Mouse (Mus musculus): ENCODE data around the gene Arid5b.

The Arid5b gene

DNA sequence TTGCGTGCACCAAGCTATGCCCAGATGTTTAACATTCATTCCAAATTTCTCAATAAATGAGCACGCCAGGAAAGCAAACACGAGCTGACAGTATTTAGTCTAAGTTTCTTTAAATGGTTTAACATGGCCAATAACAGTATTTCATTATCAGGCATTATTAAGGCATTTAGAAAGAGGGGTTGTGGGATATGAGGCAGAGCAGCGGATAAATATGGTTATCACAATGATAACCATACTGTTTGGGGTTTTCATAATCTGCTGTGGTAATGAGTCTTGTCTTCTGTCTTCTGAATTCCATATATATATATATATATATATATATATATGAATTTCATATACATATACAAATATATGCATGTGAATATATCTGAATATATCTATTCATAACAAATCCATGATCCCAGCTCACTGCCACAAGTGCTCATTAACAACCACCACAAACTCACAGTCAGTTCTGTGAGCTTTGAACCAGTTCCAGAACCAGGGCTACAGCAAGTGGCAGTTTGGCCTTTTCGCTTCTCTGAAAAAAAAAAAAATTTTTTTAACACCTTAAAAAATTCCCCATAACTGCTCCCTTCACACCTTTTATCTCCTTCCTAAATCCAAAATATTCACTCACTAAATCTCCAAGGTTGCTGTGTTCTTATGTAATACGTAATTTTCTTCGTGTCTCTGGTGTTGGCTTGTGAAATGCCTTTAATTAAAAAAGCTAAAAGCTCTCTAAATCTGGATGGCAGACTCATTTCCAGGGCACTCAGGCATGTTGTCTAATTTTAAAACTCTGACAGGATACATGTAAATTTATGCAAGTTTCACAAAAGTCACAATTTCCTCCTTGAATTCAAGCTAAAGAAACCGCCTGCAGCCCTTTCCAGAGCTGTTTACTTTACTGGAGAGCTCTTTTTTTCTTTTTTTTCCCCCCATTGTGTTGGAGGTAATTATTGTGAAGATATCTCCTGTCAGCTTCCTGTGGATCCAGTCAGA is 113.5 kb downstream of the Arid5b start:
- DNase-seq (ENCODE audit: low spot score) = no peak

DNA sequence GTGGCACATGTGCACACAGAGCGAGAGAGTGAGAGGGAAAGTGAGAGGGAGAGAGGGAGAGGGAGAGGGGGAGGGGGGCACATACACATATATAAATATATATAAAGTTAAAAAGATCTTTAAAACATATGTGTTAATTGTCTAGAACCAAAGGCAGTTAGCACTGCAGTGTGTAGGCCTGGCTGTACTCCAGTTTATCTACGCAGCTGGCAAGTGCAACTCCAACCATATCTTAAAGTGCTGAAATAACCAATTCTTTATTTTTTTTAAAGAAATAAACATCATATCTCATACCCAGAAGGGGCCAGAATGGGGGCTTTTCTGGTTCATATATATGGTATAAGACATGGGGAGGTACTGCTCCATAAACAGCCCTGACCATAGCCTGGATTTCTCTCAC is 114.4 kb downstream of the Arid5b start:
- no peak for DNase-seq (ENCODE audit: low spot score)

DNA sequence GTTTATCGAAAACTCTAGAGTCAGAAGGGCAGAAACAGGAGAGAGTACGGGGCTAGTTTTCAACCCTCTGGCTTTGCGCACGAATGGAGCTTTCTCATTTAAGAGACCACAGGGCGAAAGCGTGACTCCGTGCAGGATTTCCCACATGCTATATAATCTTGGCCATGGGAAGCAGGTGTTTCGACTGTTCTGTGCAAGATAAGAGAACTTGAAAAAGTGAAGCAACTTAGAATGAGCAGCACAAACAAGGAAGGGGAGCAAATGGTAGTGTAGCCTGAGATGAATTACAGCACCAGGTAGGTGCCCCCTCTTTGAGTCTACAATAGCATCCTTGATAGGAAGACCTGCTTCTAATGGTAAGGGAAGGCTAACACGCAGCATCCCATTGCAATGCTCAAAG is 118.8 kb downstream of the Arid5b start:
- no peak for DNase-seq (ENCODE audit: low spot score)

- no peak for DNase-seq (ENCODE audit: low spot score)
Observed at GRCm38 (mm10) chr10:68158555-68158954, 120.0 kb downstream of the Arid5b start.

- no peak for DNase-seq (ENCODE audit: low spot score)
Observed at GRCm38 (mm10) chr10:68157511-68157910, 121.0 kb downstream of the Arid5b start.

DNA sequence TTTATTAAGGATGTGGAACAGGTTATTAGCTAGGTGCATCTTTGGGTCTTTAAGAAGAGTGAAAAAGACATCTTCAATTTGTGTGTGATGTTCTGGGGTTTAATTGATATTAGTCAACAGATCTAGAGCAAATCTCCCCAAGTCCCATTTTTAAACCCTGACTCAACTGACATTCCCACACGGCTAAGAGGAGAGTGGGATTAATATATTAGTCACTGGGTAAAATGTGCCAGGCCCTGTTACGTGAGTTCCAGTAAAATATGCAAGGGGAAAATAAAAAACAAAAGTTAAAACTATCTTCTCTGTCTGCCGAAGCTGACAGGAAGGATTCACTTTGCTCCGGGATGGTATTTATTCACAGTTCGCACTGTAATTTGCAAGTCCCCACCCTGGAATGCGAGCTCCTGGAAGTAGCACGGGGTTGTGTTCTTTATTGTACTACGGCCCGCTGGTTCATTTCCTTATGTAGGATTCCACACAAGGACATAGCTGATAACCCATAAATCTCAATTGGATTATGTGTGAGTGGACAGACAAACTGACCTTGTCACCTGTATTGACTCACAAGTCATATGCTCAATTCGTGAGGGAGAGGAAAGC is 121.8 kb downstream of the Arid5b start:
- DNase-seq (ENCODE audit: low spot score) = no peak

DNA sequence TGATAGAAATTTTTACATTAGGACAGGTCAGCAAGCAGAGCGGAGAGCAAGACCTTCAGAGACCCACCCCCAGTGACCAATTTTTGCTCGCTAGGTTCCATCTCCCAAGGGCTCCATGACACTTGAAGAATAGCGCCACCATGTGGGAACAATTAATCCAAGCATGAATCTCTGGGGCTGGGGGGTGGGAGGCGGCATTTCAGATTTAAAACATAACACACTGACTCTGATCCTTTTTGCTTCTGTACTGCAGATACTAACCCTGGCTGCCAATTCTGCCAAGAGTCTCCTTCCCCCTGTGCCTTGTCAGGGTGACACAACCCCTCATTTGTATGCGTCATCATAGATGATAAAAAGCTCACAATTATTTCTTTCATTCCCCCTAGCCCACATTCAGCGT is 122.4 kb downstream of the Arid5b start:
- DNase-seq (ENCODE audit: low spot score) = peak; percentile 59

GRCm38 (mm10) chr10:68155431-68156119 is 123.0 kb downstream of the Arid5b start:
- no peak for DNase-seq (ENCODE audit: low spot score)

GRCm38 (mm10) chr10:68154046-68154765 is 124.3 kb downstream of the Arid5b start:
- no peak for DNase-seq (ENCODE audit: low spot score)

DNA sequence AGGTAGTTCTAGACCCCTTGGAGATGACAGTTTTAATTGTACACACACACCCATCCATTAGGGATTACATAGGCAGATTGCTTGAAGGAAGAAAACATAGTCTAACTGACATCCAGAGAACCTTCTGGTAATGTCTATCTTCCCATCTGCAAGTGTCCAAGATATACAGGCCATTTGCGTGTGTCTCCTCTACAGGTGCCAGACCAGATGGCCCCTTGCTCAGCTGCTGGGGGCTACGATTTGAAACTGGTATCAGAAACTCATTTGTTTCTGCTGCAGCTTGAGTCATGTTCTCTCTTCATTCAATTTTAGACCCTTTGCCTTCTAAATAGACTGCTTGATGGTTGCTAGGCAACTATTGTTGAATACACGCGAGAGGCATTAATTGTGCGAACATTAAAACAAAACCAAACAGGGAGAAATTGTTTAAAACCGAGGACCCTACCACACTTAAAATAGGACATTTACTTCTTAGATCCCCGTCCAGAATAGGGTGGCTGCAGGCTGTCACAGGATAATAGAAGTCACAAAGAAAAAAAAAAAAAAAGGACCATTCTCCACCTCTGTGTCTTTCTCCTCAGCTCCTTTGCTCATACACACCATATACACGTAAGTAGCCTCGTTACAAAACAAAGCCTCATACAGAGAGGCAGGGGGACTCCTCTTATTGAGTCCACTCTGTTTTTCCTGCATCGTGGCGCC is 125.0 kb downstream of the Arid5b start:
- DNase-seq (ENCODE audit: low spot score) = no peak

DNA sequence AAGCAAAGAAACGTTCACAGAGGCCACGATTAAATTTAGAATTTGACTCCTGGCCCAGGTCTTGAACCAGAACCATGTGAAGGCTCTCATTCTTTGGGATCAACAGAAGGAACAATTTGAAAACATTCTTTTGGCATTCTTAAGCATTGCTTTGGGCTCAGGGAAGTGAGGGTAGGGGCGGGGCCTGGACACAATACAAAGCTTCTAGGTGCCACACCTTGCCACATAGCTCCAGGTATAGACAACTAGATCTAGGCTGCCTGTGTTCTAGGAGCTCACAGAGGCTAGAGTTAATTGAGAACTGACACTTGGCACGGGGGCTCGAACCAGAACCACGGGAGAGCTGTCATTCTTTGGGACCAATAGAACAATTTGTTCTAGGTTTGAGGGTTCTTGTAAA is 130.0 kb downstream of the Arid5b start:
- no peak for DNase-seq (ENCODE audit: low spot score)

DNA sequence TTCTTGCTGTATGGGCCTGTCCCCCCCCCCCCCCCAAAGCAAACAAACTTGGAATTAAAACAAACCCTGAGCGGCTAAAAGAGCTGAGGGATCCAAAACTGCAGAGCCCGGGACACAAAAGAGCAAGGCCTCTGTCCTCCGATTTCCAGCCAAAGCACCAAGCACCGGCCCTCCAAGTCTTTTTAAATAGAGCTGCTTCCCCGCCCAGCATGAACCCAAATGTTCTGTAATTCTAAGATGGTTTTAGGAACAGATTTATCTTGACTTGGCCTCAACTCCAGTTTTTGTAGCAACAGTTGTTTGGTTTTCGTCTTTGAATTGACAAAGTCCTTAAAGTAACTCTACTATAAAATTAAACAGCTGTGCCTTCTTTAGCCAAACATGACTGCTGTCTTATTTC is 130.8 kb downstream of the Arid5b start:
- DNase-seq (ENCODE audit: low spot score) = no peak

DNA sequence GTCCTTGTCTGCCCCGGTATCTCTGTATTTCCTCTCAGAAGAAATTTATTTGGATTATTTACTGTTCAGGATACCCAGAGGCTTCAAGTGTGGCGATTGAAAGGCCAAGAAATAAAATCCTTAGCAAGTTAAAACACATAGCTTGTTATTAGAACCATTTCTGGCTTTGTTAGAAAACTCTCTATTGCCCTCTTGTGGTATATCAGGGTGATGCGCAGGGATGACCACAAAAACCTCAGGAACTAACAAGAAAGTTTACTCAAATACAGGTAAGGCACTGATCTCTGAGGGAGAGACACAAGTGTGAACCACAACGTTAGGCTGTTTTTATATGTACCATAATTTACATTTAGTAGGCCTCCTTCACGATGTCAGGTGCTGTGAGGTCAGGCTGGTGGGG is 131.7 kb downstream of the Arid5b start:
- peak; percentile 82 for DNase-seq (ENCODE audit: low spot score)

GRCm38 (mm10) chr10:68145286-68145950 is 133.1 kb downstream of the Arid5b start:
- no peak for DNase-seq (ENCODE audit: low spot score)

GRCm38 (mm10) chr10:68142501-68142900 is 136.0 kb downstream of the Arid5b start:
- DNase-seq (ENCODE audit: low spot score) = no peak

GRCm38 (mm10) chr10:68141567-68141966 is 137.0 kb downstream of the Arid5b start:
- no peak for DNase-seq (ENCODE audit: low spot score)

GRCm38 (mm10) chr10:68140871-68141270 is 137.7 kb downstream of the Arid5b start:
- no peak for DNase-seq (ENCODE audit: low spot score)

GRCm38 (mm10) chr10:68140306-68140705 is 138.2 kb downstream of the Arid5b start:
- no peak for DNase-seq (ENCODE audit: low spot score)

GRCm38 (mm10) chr10:68138123-68138522 is 140.4 kb downstream of the Arid5b start:
- no peak for DNase-seq (ENCODE audit: low spot score)

GRCm38 (mm10) chr10:68137151-68137833 is 141.2 kb downstream of the Arid5b start:
- no peak for DNase-seq (ENCODE audit: low spot score)
